Mouse (Mus musculus) gastrocnemius, postnatal 4 days (tissue): ENCODE data around the gene Nsf. TPM values are rescaled to one million over a fixed set of nuclear protein-coding genes. Genes with fewer than 3 reads are reported as not detected.

Experiments used
- DNase-seq, 2 experiments: peaks; one replicate each; pipeline ENCODE4 v3.0.0; 2021 to 2022; ENCODE audit warnings: low spot score in 2 of 2, mixed read lengths in 2 of 2
- total RNA-seq, 2 experiments: library from RNA; stranded (reverse); gene quantifications; 2 replicates each; pipeline ENCODE4 v1.2.3; 2021

The Nsf gene
- total RNA-seq, 2 experiments from 2014 or later = 29.3 to 30.3 TPM

GRCm38 (mm10) chr11:103780152-103780551 lies 173.7 kb downstream of the Nsf start:
- DNase-seq = no peak

GRCm38 (mm10) chr11:103774228-103774530 lies 179.7 kb downstream of the Nsf start:
- no peak for DNase-seq

- DNase-seq = no peak
Measured at GRCm38 (mm10) chr11:103773387-103774227, 180.2 kb downstream of the Nsf start, which contains the start of gene Wnt3. Wnt3 (plus strand) TSS chr11:103774150.

- no peak for DNase-seq
Measured at GRCm38 (mm10) chr11:103772505-103773386, 181.1 kb downstream of the Nsf start.

Other genes with a start within 250 kb of the Nsf start
- gene Wnt9b, start 204.2 kb downstream of the Nsf start, total RNA-seq = not detected
- gene Wnt3, start 179.9 kb downstream of the Nsf start, total RNA-seq = under 1 TPM; 0.21 to 0.27 TPM
- 10 to 100 TPM; 25.9 to 30.9 TPM for gene Arf2, start 12.7 kb upstream of the Nsf start, total RNA-seq
- not detected for gene Crhr1, start 178.8 kb upstream of the Nsf start, total RNA-seq
- not detected for gene Sppl2c, start 232.3 kb upstream of the Nsf start, total RNA-seq